Mouse (Mus musculus) liver, adult 2 months (tissue): ENCODE data around the gene Ptbp2. TPM values are rescaled to one million over a fixed set of nuclear protein-coding genes. Genes with fewer than 3 reads are reported as not detected.

Experiments
- DNase-seq: peaks from one replicate; pipeline ENCODE4 v3.0.0-alpha.2; 2011; ENCODE audit warnings: low read depth, low spot score; ENCODE audit errors: extremely low read depth
- H3K27ac ChIP-seq: fragments of 200-500 bp; replicated peaks from 2 replicates; pipeline ENCODE4 v1.5.1; 2012; ENCODE audit warnings: low read depth, mild to moderate bottlenecking, control low read depth, inconsistent platforms, low read length; ENCODE audit not compliant: insufficient read depth
- H3K27me3 ChIP-seq: fragments of 200-500 bp; 2 replicates; pipeline ENCODE4 v1.6.1; 2012; ENCODE audit warnings: mild to moderate bottlenecking, moderate library complexity, low read length, inconsistent platforms; ENCODE audit not compliant: control insufficient read depth, insufficient read depth
- H3K36me3 ChIP-seq: fragments of 200-500 bp; 2 replicates; pipeline ENCODE4 v1.6.1; 2012; ENCODE audit warnings: low read length, inconsistent platforms; ENCODE audit not compliant: control insufficient read depth, insufficient read depth
- H3K4me1 ChIP-seq: fragments of 200-500 bp; 2 replicates; pipeline ENCODE4 v1.6.1; 2011; ENCODE audit warnings: low read length; ENCODE audit not compliant: control insufficient read depth, insufficient read depth
- H3K4me3 ChIP-seq: fragments of 200-500 bp; 2 replicates; pipeline ENCODE4 v1.5.1; 2011; ENCODE audit warnings: low read depth, mild to moderate bottlenecking, control low read depth, low read length, moderate library complexity; ENCODE audit not compliant: insufficient read depth
- H3K79me2 ChIP-seq: fragments of 200-500 bp; 2 replicates; pipeline ENCODE4 v1.6.1; 2012; ENCODE audit warnings: inconsistent platforms, mild to moderate bottlenecking, low read length, moderate library complexity; ENCODE audit not compliant: control insufficient read depth, insufficient read depth
- H3K9ac ChIP-seq: fragments of 200-500 bp; 2 replicates; pipeline ENCODE4 v1.6.1; 2012; ENCODE audit warnings: low read depth, mild to moderate bottlenecking, control low read depth, inconsistent platforms, low read length
- CTCF ChIP-seq: fragments of 200-500 bp; IDR thresholded peaks from 2 replicates; pipeline ENCODE4 v1.5.1; 2011; ENCODE audit warnings: low read depth, low read length, control low read depth
- POLR2A ChIP-seq: fragments of 200-500 bp; IDR thresholded peaks from 2 replicates; pipeline ENCODE4 v1.6.1; 2011; ENCODE audit warnings: low read length, control low read depth; ENCODE audit not compliant: insufficient read depth; ENCODE audit errors: extremely low read depth
- WGBS: fragments of 180-500 bp; shearing (Covaris S2); methylation state at CpG from one replicate; pipeline ENCODE4 v1.1.7; 2018; 5-methylcytosine and 5-hydroxymethylcytosine counted together
- polyA plus RNA-seq: library from polyadenylated mRNA; depleted of rRNA; stranded (reverse); fragments of >200 nt; gene quantifications from 2 replicates; pipeline ENCODE4 v1.2.3, GENCODE M21; 2012
- total RNA-seq: library from RNA; depleted of rRNA; stranded (reverse); fragments of >200 nt; gene quantifications from 2 replicates; pipeline ENCODE4 v1.2.3, GENCODE M21; 2014

The Ptbp2 gene
- total and polyA plus RNA-seq, 2 experiments, result 2.4 to 23.1 TPM

DNA sequence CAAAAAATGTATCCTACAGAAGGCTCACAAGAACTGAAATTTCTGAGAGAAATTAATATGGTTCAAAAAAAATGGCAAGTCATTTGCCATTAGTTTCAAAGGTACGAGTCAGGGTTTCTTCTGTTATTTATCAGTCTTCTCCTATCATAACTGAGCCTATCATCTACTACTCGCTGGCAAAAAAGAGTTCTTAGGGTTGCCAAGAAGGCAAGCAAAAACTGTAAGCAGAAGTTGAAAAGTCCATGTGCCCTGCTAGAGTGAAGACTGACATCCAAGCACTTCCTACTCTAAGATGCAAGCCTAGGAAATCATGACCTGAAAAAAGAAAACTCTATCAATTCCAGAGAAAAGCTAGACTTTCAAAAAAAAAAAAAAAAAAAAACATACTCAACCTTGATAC lies 20.5 kb downstream of the Ptbp2 start:
- Histone ChIP-seq H3K4me3 (no peak overlapping the region), H3K27ac (no peak overlapping the region), H3K79me2 (peaks cover 11% of the 10 kb centered on the region; the same call in 1 of the 2 replicates), H3K36me3 (peaks cover 8% of the 10 kb centered on the region), H3K27me3 (no peaks in the 10 kb centered on the region), H3K4me1 (no peaks in the 10 kb centered on the region), H3K9ac (no peak overlapping the region)
- TF ChIP-seq POLR2A (no peak), CTCF (no peak)
- 80% methylated on average over 2 of the region's 2 CpGs for WGBS
- DNase-seq, result no peak

DNA sequence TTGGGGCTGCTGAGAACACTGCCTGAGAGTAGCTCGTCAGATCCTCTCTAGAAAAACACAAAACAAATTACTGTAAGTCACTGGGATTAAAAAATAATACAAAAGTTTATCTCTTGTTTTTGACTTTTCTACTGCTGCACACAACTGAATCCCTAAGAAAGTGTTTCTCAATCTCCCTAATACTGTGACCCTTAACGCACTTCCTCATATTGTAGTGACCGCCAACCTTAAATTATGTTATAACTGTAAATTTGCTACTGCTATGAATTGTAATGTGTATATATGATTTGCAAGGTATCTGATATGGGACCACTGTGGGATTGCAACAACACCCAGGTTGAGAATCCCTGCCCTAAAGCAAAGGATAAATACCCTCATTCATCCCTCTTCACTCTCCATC lies 22.5 kb downstream of the Ptbp2 start:
- Histone ChIP-seq H3K79me2 (peaks cover 5% of the 10 kb centered on the region; the same call in 1 of the 2 replicates), H3K27me3 (no peaks in the 10 kb centered on the region), H3K9ac (no peak overlapping the region), H3K4me1 (no peaks in the 10 kb centered on the region), H3K27ac (no peak overlapping the region), H3K4me3 (no peak overlapping the region), H3K36me3 (peaks cover 8% of the 10 kb centered on the region)
- no peak for DNase-seq
- 90% methylated on average over 3 of the region's 3 CpGs for WGBS
- no peak for TF ChIP-seq POLR2A

DNA sequence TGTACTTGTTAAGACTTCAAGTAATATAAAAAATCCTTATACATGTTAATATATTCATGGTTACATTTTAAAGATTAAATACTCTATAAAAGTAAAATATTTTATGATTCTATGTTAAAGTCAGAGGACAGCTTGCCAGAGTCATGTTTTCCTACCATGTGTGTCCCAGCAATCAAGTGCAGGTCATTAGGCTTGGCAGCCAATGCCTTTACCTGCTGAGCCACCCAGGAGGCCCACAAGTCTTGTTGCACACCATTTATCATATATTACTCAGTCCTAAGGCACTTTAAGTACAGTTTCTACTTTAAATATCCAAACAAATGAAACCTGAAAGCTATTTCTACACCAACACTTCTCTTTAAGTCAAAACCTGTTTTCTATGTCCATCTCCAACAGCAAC lies 30.5 kb downstream of the Ptbp2 start:
- Histone ChIP-seq H3K9ac (no peak overlapping the region), H3K4me1 (no peaks in the 10 kb centered on the region), H3K79me2 (peaks cover 4% of the 10 kb centered on the region; the same call in 1 of the 2 replicates), H3K27me3 (no peaks in the 10 kb centered on the region), H3K36me3 (peaks cover 1% of the 10 kb centered on the region; the same call in 1 of the 2 replicates), H3K27ac (no peak overlapping the region), H3K4me3 (no peak overlapping the region)
- no peak for DNase-seq
- TF ChIP-seq CTCF (no peak), POLR2A (no peak)

DNA sequence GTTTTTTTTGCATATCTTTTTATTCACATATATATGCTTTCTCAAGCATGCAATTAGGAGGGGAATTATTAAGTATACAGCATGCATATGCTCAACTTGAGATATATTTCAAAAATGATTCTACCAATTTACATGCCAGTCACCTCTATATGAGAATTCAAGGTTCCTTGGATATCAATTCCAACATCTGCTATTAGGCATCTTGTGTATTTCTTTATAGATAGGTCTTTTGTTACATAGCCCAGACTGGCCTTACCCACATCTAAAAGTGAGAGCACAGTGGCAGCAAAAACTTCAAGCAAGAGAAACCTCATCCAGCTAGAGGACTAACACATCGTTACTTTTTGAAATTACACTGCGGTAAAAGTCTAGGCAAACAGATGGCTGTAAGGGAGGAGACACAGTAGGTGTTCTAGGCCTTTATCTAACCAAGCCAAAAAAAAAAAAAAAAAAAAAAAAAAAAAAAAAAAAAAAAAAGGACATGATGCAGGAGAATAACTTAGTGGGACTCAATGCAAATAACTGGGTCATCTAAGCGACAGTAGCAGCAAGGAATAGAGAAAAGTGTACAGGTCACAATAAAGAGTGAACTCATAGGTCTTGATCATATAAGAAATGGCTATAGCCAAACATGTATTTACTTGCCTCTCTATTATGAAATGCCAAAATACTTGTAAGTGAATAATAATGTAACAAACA lies 34.6 kb downstream of the Ptbp2 start:
- H3K4me3 ChIP-seq, result no peak overlapping the region
- no peaks in the 10 kb centered on the region for H3K79me2 ChIP-seq
- no peaks in the 10 kb centered on the region for H3K27me3 ChIP-seq
- H3K27ac ChIP-seq, result no peak overlapping the region
- TF ChIP-seq CTCF (no peak), POLR2A (no peak)
- H3K4me1 ChIP-seq, result no peaks in the 10 kb centered on the region; the same call in 1 of the 2 replicates
- H3K36me3 ChIP-seq, result peaks cover 5% of the 10 kb centered on the region
- no peak overlapping the region for H3K9ac ChIP-seq
- WGBS, result 90% methylated on average over 3 of the region's 3 CpGs
- no peak for DNase-seq

DNA sequence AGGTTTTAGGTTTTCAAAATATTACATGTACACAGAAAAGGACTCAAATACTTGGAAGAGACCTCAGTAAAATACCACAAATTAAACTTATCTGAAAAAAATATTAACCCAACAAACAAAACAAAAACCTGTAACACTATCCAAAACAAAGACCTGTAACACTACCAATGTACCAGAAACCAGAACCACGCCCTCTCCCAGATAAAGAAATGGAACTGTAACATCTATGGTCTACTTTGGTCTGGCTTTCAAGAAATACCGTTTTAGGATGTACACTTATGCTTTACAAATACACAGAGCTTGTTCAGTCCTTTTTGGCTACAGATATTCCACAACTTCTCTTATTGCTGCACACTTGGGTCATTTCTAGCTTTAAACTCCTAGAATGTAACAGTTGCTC lies 35.1 kb downstream of the Ptbp2 start:
- Histone ChIP-seq H3K4me3 (no peak overlapping the region), H3K27ac (no peak overlapping the region), H3K36me3 (peaks cover 7% of the 10 kb centered on the region), H3K27me3 (no peaks in the 10 kb centered on the region), H3K9ac (no peak overlapping the region), H3K4me1 (no peaks in the 10 kb centered on the region; the same call in 1 of the 2 replicates), H3K79me2 (no peaks in the 10 kb centered on the region)
- 95% methylated on average over 2 of the region's 2 CpGs for WGBS
- TF ChIP-seq CTCF, result no peak
- TF ChIP-seq POLR2A, result no peak
- DNase-seq, result no peak

DNA sequence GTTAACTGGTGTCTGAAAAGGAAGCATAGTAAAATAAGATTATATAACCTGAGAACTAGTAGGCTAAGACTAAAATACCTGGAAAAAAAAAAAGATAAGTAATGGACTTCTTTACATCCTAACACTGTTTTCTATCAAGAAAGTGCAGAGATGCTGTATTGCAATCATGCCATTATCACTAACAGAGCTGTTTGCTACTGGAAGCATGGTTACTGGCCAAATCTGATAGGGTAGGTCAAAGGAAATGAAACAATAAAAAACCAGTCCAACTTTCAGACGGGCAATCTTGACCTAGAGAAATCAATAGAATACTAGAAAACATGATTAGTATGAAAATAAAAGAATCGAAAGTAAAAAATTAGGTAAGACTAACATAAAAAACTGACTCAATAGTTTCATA lies 37.6 kb downstream of the Ptbp2 start:
- peak; percentile 79 for DNase-seq
- H3K27me3 ChIP-seq, result no peaks in the 10 kb centered on the region
- H3K4me1 ChIP-seq, result no peaks in the 10 kb centered on the region; the same call in 1 of the 2 replicates
- WGBS, result 17% methylated on average over 2 of the region's 2 CpGs
- no peak overlapping the region for H3K4me3 ChIP-seq
- TF ChIP-seq CTCF, result no peak
- TF ChIP-seq POLR2A, result no peak
- H3K27ac ChIP-seq, result no peak overlapping the region
- H3K79me2 ChIP-seq, result no peaks in the 10 kb centered on the region
- H3K9ac ChIP-seq, result no peak overlapping the region
- H3K36me3 ChIP-seq, result peaks cover 14% of the 10 kb centered on the region
